Mouse (Mus musculus): ENCODE measurements around the gene Apbb1ip. TPM values are rescaled to one million over a fixed set of nuclear protein-coding genes. Genes with fewer than 3 reads are reported as not detected.

The Apbb1ip gene
- total and polyA plus RNA-seq, 2 experiments, result 0.64 to 0.65 TPM

- TF ChIP-seq POLR2A (IDR thresholded peaks at IDR 0.05; ENCODE audit: extremely low read depth, insufficient read depth, low read length) (no peak), CTCF (IDR thresholded peaks at IDR 0.05; ENCODE audit: low read depth, low read length) (no peak)
- Histone ChIP-seq H3K36me3 (ENCODE audit: control insufficient read depth, insufficient read depth, low read length) (no peaks in the 10 kb centered on the region), H3K79me2 (ENCODE audit: control insufficient read depth, insufficient read depth, low read length) (no peaks in the 10 kb centered on the region), H3K27me3 (ENCODE audit: control insufficient read depth, insufficient read depth, low read length) (no peaks in the 10 kb centered on the region; the same call in 1 of the 2 replicates), H3K9ac (ENCODE audit: low read depth, low read length) (no peak overlapping the region), H3K4me1 (ENCODE audit: control insufficient read depth, insufficient read depth, low read length) (no peaks in the 10 kb centered on the region), H3K27ac (replicated peaks; ENCODE audit: insufficient read depth, low read depth, low read length) (no peak overlapping the region), H3K4me3 (ENCODE audit: insufficient read depth, low read depth, low read length) (no peak overlapping the region)
- 71% methylated on average over 2 of the region's 2 CpGs for WGBS
- DNase-seq (ENCODE audit: extremely low read depth, low read depth, low spot score), result no peak
Observed at GRCm38 (mm10) chr2:22776568-22777230, 2.8 kb downstream of the Apbb1ip start.

- no peak overlapping the region for H3K27ac ChIP-seq (replicated peaks; ENCODE audit: insufficient read depth, low read depth, low read length)
- WGBS, result 89% methylated on average over 3 of the region's 3 CpGs
- DNase-seq (ENCODE audit: extremely low read depth, low read depth, low spot score), result no peak
- no peak overlapping the region for H3K4me3 ChIP-seq (ENCODE audit: insufficient read depth, low read depth, low read length)
- H3K9ac ChIP-seq (ENCODE audit: low read depth, low read length), result no peak overlapping the region
- no peak for TF ChIP-seq POLR2A (IDR thresholded peaks at IDR 0.05; ENCODE audit: extremely low read depth, insufficient read depth, low read length)
- no peak for TF ChIP-seq CTCF (IDR thresholded peaks at IDR 0.05; ENCODE audit: low read depth, low read length)
- no peaks in the 10 kb centered on the region for H3K4me1 ChIP-seq (ENCODE audit: control insufficient read depth, insufficient read depth, low read length)
- H3K79me2 ChIP-seq (ENCODE audit: control insufficient read depth, insufficient read depth, low read length), result no peaks in the 10 kb centered on the region
- no peaks in the 10 kb centered on the region for H3K36me3 ChIP-seq (ENCODE audit: control insufficient read depth, insufficient read depth, low read length)
- H3K27me3 ChIP-seq (ENCODE audit: control insufficient read depth, insufficient read depth, low read length), result no peaks in the 10 kb centered on the region; the same call in 1 of the 2 replicates
Observed at GRCm38 (mm10) chr2:22777757-22778156, 3.9 kb downstream of the Apbb1ip start.

- H3K79me2 ChIP-seq (ENCODE audit: control insufficient read depth, insufficient read depth, low read length), result no peaks in the 10 kb centered on the region
- TF ChIP-seq CTCF (IDR thresholded peaks at IDR 0.05; ENCODE audit: low read depth, low read length) (no peak), POLR2A (IDR thresholded peaks at IDR 0.05; ENCODE audit: extremely low read depth, insufficient read depth, low read length) (no peak)
- no peaks in the 10 kb centered on the region for H3K4me1 ChIP-seq (ENCODE audit: control insufficient read depth, insufficient read depth, low read length)
- no peak for DNase-seq (ENCODE audit: extremely low read depth, low read depth, low spot score)
- no peak overlapping the region for H3K9ac ChIP-seq (ENCODE audit: low read depth, low read length)
- no peaks in the 10 kb centered on the region for H3K27me3 ChIP-seq (ENCODE audit: control insufficient read depth, insufficient read depth, low read length)
- no peak overlapping the region for H3K4me3 ChIP-seq (ENCODE audit: insufficient read depth, low read depth, low read length)
- WGBS, result 85% methylated on average over 1 of the region's 1 CpGs
- no peak overlapping the region for H3K27ac ChIP-seq (replicated peaks; ENCODE audit: insufficient read depth, low read depth, low read length)
- no peaks in the 10 kb centered on the region for H3K36me3 ChIP-seq (ENCODE audit: control insufficient read depth, insufficient read depth, low read length)
Observed at GRCm38 (mm10) chr2:22780884-22781283, 7.0 kb downstream of the Apbb1ip start.

- TF ChIP-seq POLR2A (IDR thresholded peaks at IDR 0.05; ENCODE audit: extremely low read depth, insufficient read depth, low read length) (no peak), CTCF (IDR thresholded peaks at IDR 0.05; ENCODE audit: low read depth, low read length) (no peak)
- H3K4me1 ChIP-seq (ENCODE audit: control insufficient read depth, insufficient read depth, low read length), result no peaks in the 10 kb centered on the region
Observed at GRCm38 (mm10) chr2:22781387-22782009, 7.6 kb downstream of the Apbb1ip start.

GRCm38 (mm10) chr2:22782057-22782456 lies 8.2 kb downstream of the Apbb1ip start:
- Histone ChIP-seq H3K4me1 (ENCODE audit: control insufficient read depth, insufficient read depth, low read length) (no peaks in the 10 kb centered on the region), H3K79me2 (ENCODE audit: control insufficient read depth, insufficient read depth, low read length) (no peaks in the 10 kb centered on the region), H3K27ac (replicated peaks; ENCODE audit: insufficient read depth, low read depth, low read length) (no peak overlapping the region), H3K4me3 (ENCODE audit: insufficient read depth, low read depth, low read length) (no peak overlapping the region), H3K9ac (ENCODE audit: low read depth, low read length) (no peak overlapping the region), H3K27me3 (ENCODE audit: control insufficient read depth, insufficient read depth, low read length) (no peaks in the 10 kb centered on the region; the same call in 1 of the 2 replicates), H3K36me3 (ENCODE audit: control insufficient read depth, insufficient read depth, low read length) (no peaks in the 10 kb centered on the region)
- TF ChIP-seq POLR2A (IDR thresholded peaks at IDR 0.05; ENCODE audit: extremely low read depth, insufficient read depth, low read length) (no peak), CTCF (IDR thresholded peaks at IDR 0.05; ENCODE audit: low read depth, low read length) (no peak)
- WGBS, result 59% methylated on average over 3 of the region's 3 CpGs
- no peak for DNase-seq (ENCODE audit: extremely low read depth, low read depth, low spot score)

More at GRCm38 (mm10) chr2:22781387-22782009, 7.6 kb downstream of the Apbb1ip start:
- no peaks in the 10 kb centered on the region for H3K79me2 ChIP-seq (ENCODE audit: control insufficient read depth, insufficient read depth, low read length)
- no peak overlapping the region for H3K4me3 ChIP-seq (ENCODE audit: insufficient read depth, low read depth, low read length)
- no peak for DNase-seq (ENCODE audit: extremely low read depth, low read depth, low spot score)
- H3K27ac ChIP-seq (replicated peaks; ENCODE audit: insufficient read depth, low read depth, low read length), result no peak overlapping the region
- 46% methylated on average over 4 of the region's 4 CpGs for WGBS
- H3K36me3 ChIP-seq (ENCODE audit: control insufficient read depth, insufficient read depth, low read length), result no peaks in the 10 kb centered on the region
- H3K9ac ChIP-seq (ENCODE audit: low read depth, low read length), result no peak overlapping the region
- no peaks in the 10 kb centered on the region for H3K27me3 ChIP-seq (ENCODE audit: control insufficient read depth, insufficient read depth, low read length)

GRCm38 (mm10) chr2:22783137-22783638 lies 9.3 kb downstream of the Apbb1ip start:
- H3K27me3 ChIP-seq (ENCODE audit: control insufficient read depth, insufficient read depth, low read length), result no peaks in the 10 kb centered on the region; the same call in 1 of the 2 replicates
- H3K9ac ChIP-seq (ENCODE audit: low read depth, low read length), result no peak overlapping the region
- H3K27ac ChIP-seq (replicated peaks; ENCODE audit: insufficient read depth, low read depth, low read length), result no peak overlapping the region
- H3K4me1 ChIP-seq (ENCODE audit: control insufficient read depth, insufficient read depth, low read length), result no peaks in the 10 kb centered on the region
- 82% methylated on average over 2 of the region's 2 CpGs for WGBS
- TF ChIP-seq CTCF (IDR thresholded peaks at IDR 0.05; ENCODE audit: low read depth, low read length), result no peak
- TF ChIP-seq POLR2A (IDR thresholded peaks at IDR 0.05; ENCODE audit: extremely low read depth, insufficient read depth, low read length), result no peak
- H3K36me3 ChIP-seq (ENCODE audit: control insufficient read depth, insufficient read depth, low read length), result no peaks in the 10 kb centered on the region
- DNase-seq (ENCODE audit: extremely low read depth, low read depth, low spot score), result no peak
- no peaks in the 10 kb centered on the region for H3K79me2 ChIP-seq (ENCODE audit: control insufficient read depth, insufficient read depth, low read length)
- no peak overlapping the region for H3K4me3 ChIP-seq (ENCODE audit: insufficient read depth, low read depth, low read length)
